Mouse (Mus musculus) thymus, adult 2 months (tissue): Measurements from ENCODE around the gene Nradd. TPM values are rescaled to one million over a fixed set of nuclear protein-coding genes. Genes with fewer than 3 reads are reported as not detected.

Source experiments
- DNase-seq: peaks from one replicate; pipeline ENCODE4 v3.0.0; 2021
- H3K27ac ChIP-seq: fragments of 200-500 bp; 2 replicates; pipeline ENCODE4 v1.5.1; 2012; ENCODE audit warnings: low read length, control low read depth; ENCODE audit not compliant: control insufficient read depth, insufficient read depth
- H3K27me3 ChIP-seq: fragments of 200-500 bp; 2 replicates; pipeline ENCODE4 v1.6.1; 2012; ENCODE audit warnings: mild to moderate bottlenecking, low read length, moderate library complexity, mixed read lengths; ENCODE audit not compliant: control insufficient read depth, insufficient read depth
- H3K36me3 ChIP-seq: fragments of 200-500 bp; 2 replicates; pipeline ENCODE4 v1.6.1; 2012; ENCODE audit warnings: mild to moderate bottlenecking, low read length, moderate library complexity; ENCODE audit not compliant: control insufficient read depth, insufficient read depth
- H3K4me1 ChIP-seq: fragments of 200-500 bp; replicated peaks from 2 replicates; pipeline ENCODE4 v1.6.1; 2012; ENCODE audit warnings: low read length; ENCODE audit not compliant: control insufficient read depth, insufficient read depth
- H3K4me3 ChIP-seq: fragments of 200-500 bp; 2 replicates; pipeline ENCODE4 v1.5.1; 2012; ENCODE audit warnings: mild to moderate bottlenecking, low read length, control low read depth, moderate library complexity; ENCODE audit not compliant: control insufficient read depth, insufficient read depth
- CTCF ChIP-seq: fragments of 200-500 bp; IDR thresholded peaks from 2 replicates; pipeline ENCODE4 v1.5.1; 2012; ENCODE audit warnings: mild to moderate bottlenecking, control low read depth, low read length, moderate library complexity, borderline replicate concordance; ENCODE audit not compliant: control insufficient read depth, poor library complexity, insufficient read depth; ENCODE audit errors: extremely low read depth
- POLR2A ChIP-seq: fragments of 200-500 bp; IDR thresholded peaks from 2 replicates; pipeline ENCODE4 v1.6.1; 2012; ENCODE audit warnings: mild to moderate bottlenecking, low read length, control low read depth, moderate library complexity; ENCODE audit not compliant: control insufficient read depth, poor library complexity, insufficient read depth; ENCODE audit errors: extremely low read depth
- WGBS: fragments of 180-500 bp; shearing (Covaris S2); methylation state at CpG from one replicate; pipeline ENCODE4 v1.1.7; 2018; 5-methylcytosine and 5-hydroxymethylcytosine counted together
- polyA plus RNA-seq: library from polyadenylated mRNA; depleted of rRNA; stranded (reverse); fragments of >200 nt; gene quantifications from 2 replicates; pipeline ENCODE4 v1.2.3, GENCODE M21; 2012

Nradd gene
- polyA plus RNA-seq, 1 experiment, result 13.2 TPM

- Histone ChIP-seq H3K4me1 (peaks cover 58% of the 10 kb centered on the region), H3K27ac (no peak overlapping the region), H3K4me3 (no peak overlapping the region), H3K36me3 (peaks cover 20% of the 10 kb centered on the region), H3K27me3 (no peaks in the 10 kb centered on the region)
- WGBS, result 87% methylated on average over 5 of the region's 5 CpGs
- TF ChIP-seq POLR2A, result no peak
- DNase-seq, result no peak
Measured at GRCm38 (mm10) chr9:110642812-110643524, 18.7 kb upstream of the Nradd start.

- Histone ChIP-seq H3K36me3 (peaks cover 35% of the 10 kb centered on the region), H3K27ac (no peak overlapping the region), H3K4me1 (peaks cover 45% of the 10 kb centered on the region), H3K4me3 (no peak overlapping the region), H3K27me3 (no peaks in the 10 kb centered on the region)
- DNase-seq, result no peak
- 69% methylated on average over 5 of the region's 5 CpGs for WGBS
- no peak for TF ChIP-seq CTCF
- no peak for TF ChIP-seq POLR2A
Measured at GRCm38 (mm10) chr9:110641006-110641405, 16.8 kb upstream of the Nradd start.

- Histone ChIP-seq H3K4me3 (no peak overlapping the region), H3K36me3 (peaks cover 54% of the 10 kb centered on the region), H3K27ac (no peak overlapping the region), H3K4me1 (peaks cover 23% of the 10 kb centered on the region; the same call in 1 of the 2 replicates), H3K27me3 (no peaks in the 10 kb centered on the region)
- WGBS, result 93% methylated on average over 10 of the region's 10 CpGs
- DNase-seq, result no peak
- TF ChIP-seq CTCF, result no peak
- TF ChIP-seq POLR2A, result no peak
Measured at GRCm38 (mm10) chr9:110638611-110639021, 14.4 kb upstream of the Nradd start.

GRCm38 (mm10) chr9:110635225-110635624 lies 11.0 kb upstream of the Nradd start:
- 18% methylated on average over 19 of the region's 19 CpGs for WGBS
- H3K27me3 ChIP-seq, result no peaks in the 10 kb centered on the region
- peak; percentile 89 for DNase-seq
- H3K4me1 ChIP-seq, result no peaks in the 10 kb centered on the region; the same call in 1 of the 2 replicates
- TF ChIP-seq POLR2A (no peak), CTCF (peak; percentile 99)
- H3K36me3 ChIP-seq, result peaks cover 77% of the 10 kb centered on the region
- no peak overlapping the region for H3K4me3 ChIP-seq
- no peak overlapping the region for H3K27ac ChIP-seq

GRCm38 (mm10) chr9:110633882-110634281 lies 9.6 kb upstream of the Nradd start:
- H3K27ac ChIP-seq, result no peak overlapping the region
- H3K27me3 ChIP-seq, result no peaks in the 10 kb centered on the region
- no peak overlapping the region for H3K4me3 ChIP-seq
- peaks cover 84% of the 10 kb centered on the region for H3K36me3 ChIP-seq
- DNase-seq, result no peak
- TF ChIP-seq POLR2A (no peak), CTCF (no peak)
- no peaks in the 10 kb centered on the region; the same call in 1 of the 2 replicates for H3K4me1 ChIP-seq
- 98% methylated on average over 17 of the region's 17 CpGs for WGBS

- H3K4me1 ChIP-seq, result no peaks in the 10 kb centered on the region; the same call in 1 of the 2 replicates
- H3K36me3 ChIP-seq, result peaks cover 86% of the 10 kb centered on the region
- no peak overlapping the region for H3K27ac ChIP-seq
- no peaks in the 10 kb centered on the region for H3K27me3 ChIP-seq
- WGBS, result 98% methylated on average over 15 of the region's 15 CpGs
- H3K4me3 ChIP-seq, result no peak overlapping the region
- TF ChIP-seq POLR2A (no peak), CTCF (no peak)
- no peak for DNase-seq
Measured at GRCm38 (mm10) chr9:110632671-110633070, 8.4 kb upstream of the Nradd start.
